Mouse (Mus musculus) CH12.LX (cell line): ENCODE measurements around the gene Tmem234.

Experiments
- CTCF ChIP-seq, 2 experiments: IDR thresholded peaks in 1 of 2; conservative IDR thresholded peaks in 1 of 2; 2 replicates each; pipeline ENCODE4 v1.5.1; 2011 to 2012; ENCODE audit warnings: low read depth in 2 of 2, low read length in 2 of 2, improper control_type of control experiment in 1 of 2, inconsistent platforms in 1 of 2, mild to moderate bottlenecking in 1 of 2, moderate library complexity in 1 of 2
- EP300 ChIP-seq: IDR thresholded peaks from 2 replicates; pipeline ENCODE4 v1.6.1; 2011; ENCODE audit warnings: low read length, improper control_type of control experiment
- POLR2A ChIP-seq: IDR thresholded peaks from 2 replicates; pipeline ENCODE4 v1.6.1; 2011; ENCODE audit warnings: low read depth, mild to moderate bottlenecking, improper control_type of control experiment, low read length
- RAD21 ChIP-seq: IDR thresholded peaks from 2 replicates; pipeline ENCODE4 v1.6.1; 2011; ENCODE audit warnings: low read depth, mild to moderate bottlenecking, low read length, improper control_type of control experiment, moderate library complexity
- TCF12 ChIP-seq: IDR thresholded peaks from 2 replicates; pipeline ENCODE4 v1.6.1; 2014; ENCODE audit warnings: low read depth, mild to moderate bottlenecking, inconsistent platforms, low read length, improper control_type of control experiment

- TF ChIP-seq CTCF (conservative IDR thresholded peaks at IDR 0.05 in 1 of 2, IDR thresholded peaks at IDR 0.05 in 1 of 2; ENCODE audit: low read depth in 2 of 2, low read length in 2 of 2) = no peak
- no peak for TF ChIP-seq POLR2A
- no peak for TF ChIP-seq RAD21
- no peak for TF ChIP-seq TCF12
- TF ChIP-seq EP300 = no peak
These were observed 16.2 kb downstream of the Tmem234 start for GRCm38 (mm10) chr4:129616631-129617030.
